Mouse (Mus musculus): ENCODE data around the gene Actl11. TPM values are rescaled to one million over a fixed set of nuclear protein-coding genes. Genes with fewer than 3 reads are reported as not detected.

The Actl11 gene
- polyA plus RNA-seq, 1 experiment, result not detected

DNA sequence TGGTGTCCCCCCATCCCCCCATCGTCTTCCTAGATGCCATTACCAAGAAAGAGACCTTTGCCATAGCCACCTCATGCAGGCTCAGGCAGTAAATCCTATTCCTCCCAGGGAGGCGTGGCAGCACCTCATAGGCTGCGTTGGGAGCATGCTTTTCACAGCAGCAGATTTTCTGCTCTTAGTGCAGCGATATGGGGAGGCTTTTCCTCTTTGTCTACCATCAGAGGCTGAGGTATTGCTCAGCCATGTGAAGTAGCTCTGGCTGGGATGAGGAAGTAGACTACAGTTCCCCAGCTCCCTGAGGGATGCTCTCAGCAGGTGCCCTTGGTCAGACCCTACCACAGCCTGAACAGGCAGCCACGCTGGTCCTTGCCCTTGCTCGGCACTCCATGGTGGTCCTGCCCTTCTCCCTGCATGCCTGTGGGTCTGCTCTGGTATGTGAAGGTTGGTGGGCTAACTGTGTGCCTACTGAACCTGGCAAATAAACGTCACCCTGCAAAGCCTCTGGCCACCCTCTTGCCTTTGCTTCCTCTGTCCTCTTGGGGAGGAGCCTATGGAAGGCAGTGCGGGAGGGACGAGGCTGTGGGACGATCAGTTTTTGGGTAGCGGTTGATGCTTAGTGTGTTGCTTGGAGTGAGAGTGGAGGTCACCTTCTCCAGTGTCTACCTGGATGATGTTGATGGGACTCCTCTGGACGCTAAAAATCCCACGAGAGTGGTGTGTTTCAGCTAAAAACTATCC lies 21.1 kb downstream of the Actl11 start:
- H3K27me3 ChIP-seq (ENCODE audit: control insufficient read depth, insufficient read depth, insufficient read length), result no peaks in the 10 kb centered on the region
- no peaks in the 10 kb centered on the region for H3K36me3 ChIP-seq (ENCODE audit: control insufficient read depth, insufficient read depth)
- H3K79me3 ChIP-seq (ENCODE audit: low read depth), result peaks cover 22% of the 10 kb centered on the region
- no peak overlapping the region for H3K4me3 ChIP-seq (ENCODE audit: insufficient read depth, poor library complexity, severe bottlenecking)
- H3ac ChIP-seq (ENCODE audit: control insufficient read depth, insufficient read length, low read depth), result no peak overlapping the region
- TF ChIP-seq MYOG (IDR thresholded peaks at IDR 0.05; ENCODE audit: control insufficient read depth, extremely low read depth, insufficient read length) (no peak), CTCF (IDR thresholded peaks at IDR 0.05; ENCODE audit: control insufficient read depth, insufficient read depth, insufficient read length) (no peak), MYOD1 (IDR thresholded peaks at IDR 0.05; ENCODE audit: control insufficient read depth, insufficient read length, low read depth) (no peak), CEBPB (IDR thresholded peaks at IDR 0.05; ENCODE audit: low read depth) (no peak), FOSL1 (IDR thresholded peaks at IDR 0.05; ENCODE audit: insufficient read depth, low read length, poor library complexity, severe bottlenecking) (no peak), USF1 (IDR thresholded peaks at IDR 0.05; ENCODE audit: low read depth) (no peak), MAX (IDR thresholded peaks at IDR 0.05) (no peak)
- peaks cover 36% of the 10 kb centered on the region for H3K79me2 ChIP-seq (ENCODE audit: control insufficient read depth, insufficient read depth)

DNA sequence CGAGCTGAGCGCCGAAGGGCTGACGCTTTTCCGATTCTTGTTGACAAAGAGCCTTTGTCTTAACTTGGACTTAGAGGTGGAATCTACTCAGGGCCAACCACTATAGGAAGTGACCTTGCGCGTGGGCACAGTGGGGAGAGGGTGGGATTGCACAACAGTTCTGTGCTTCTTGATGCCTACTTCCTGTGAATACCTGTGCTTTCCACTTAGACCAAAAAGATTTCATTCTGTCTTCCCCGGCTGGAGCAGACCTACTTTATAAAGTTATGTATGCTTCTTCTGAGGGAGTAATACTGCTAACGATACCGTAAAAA lies 21.6 kb downstream of the Actl11 start, which contains the start of gene Traip:
Gene Traip (plus strand): TSS at position 215 of the 314 bp plus-strand sequence.
- Histone ChIP-seq H3K79me2 (ENCODE audit: control insufficient read depth, insufficient read depth) (peaks cover 41% of the 10 kb centered on the region), H3K79me3 (ENCODE audit: low read depth) (peaks cover 26% of the 10 kb centered on the region), H3K27me3 (ENCODE audit: control insufficient read depth, insufficient read depth, insufficient read length) (no peaks in the 10 kb centered on the region), H3K4me3 (ENCODE audit: insufficient read depth, poor library complexity, severe bottlenecking) (peak within 1 kb of the TSS; percentile 78), H3ac (ENCODE audit: control insufficient read depth, insufficient read length, low read depth) (peak within 1 kb of the TSS; percentile 80), H3K36me3 (ENCODE audit: control insufficient read depth, insufficient read depth) (no peaks in the 10 kb centered on the region)
- no peak for TF ChIP-seq CTCF (IDR thresholded peaks at IDR 0.05; ENCODE audit: control insufficient read depth, insufficient read depth, insufficient read length)

DNA sequence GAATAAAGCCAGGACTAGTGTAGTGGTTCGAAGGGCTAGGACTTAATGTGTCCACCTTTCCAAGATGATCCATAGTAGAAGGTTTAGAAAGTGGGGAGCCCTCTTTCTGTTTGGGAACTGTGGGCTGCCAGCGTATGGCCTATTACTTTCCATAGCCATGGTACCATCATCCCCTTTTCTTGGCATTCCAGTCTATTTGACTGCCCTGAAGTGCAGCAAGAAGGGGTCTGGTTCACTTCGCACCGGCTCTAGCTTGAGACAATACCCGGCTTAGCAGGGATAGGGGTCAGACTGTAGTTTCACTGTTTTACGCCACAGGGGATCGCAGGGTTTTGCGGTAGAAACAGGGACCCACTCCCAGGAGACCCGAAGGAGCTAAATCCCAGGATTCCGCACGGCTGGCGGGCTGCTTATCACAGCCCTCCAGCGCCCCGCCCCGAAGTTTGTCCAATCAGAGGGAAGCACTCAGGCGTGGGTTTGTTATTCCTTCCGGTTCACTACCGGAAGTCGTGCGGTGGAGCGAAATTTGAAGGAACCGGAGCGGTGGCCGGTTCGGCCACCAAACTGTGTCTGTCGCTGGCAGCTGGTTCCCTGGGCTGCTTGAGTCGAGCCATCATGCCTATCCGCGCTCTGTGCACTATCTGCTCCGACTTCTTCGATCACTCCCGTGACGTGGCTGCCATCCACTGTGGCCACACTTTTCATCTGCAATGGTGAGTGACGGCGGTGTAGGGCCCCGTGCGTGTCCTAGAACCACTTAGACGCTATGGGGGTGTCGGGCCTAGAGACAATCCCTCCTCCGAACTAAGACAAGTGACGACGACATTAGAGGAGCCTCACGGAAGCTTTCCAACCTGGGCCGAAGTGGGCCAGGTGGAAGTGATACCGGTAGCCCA lies 22.4 kb downstream of the Actl11 start:
- peak overlapping the region; percentile 78 for H3K4me3 ChIP-seq (ENCODE audit: insufficient read depth, poor library complexity, severe bottlenecking)
- peaks cover 49% of the 10 kb centered on the region for H3K79me2 ChIP-seq (ENCODE audit: control insufficient read depth, insufficient read depth)
- H3ac ChIP-seq (ENCODE audit: control insufficient read depth, insufficient read length, low read depth), result peak overlapping the region; percentile 80
- peaks cover 29% of the 10 kb centered on the region for H3K79me3 ChIP-seq (ENCODE audit: low read depth)
- no peak for TF ChIP-seq FOSL1 (IDR thresholded peaks at IDR 0.05; ENCODE audit: insufficient read depth, low read length, poor library complexity, severe bottlenecking)
- TF ChIP-seq MAX (IDR thresholded peaks at IDR 0.05), result peak; percentile 82
- no peak for TF ChIP-seq USF1 (IDR thresholded peaks at IDR 0.05; ENCODE audit: low read depth)
- no peaks in the 10 kb centered on the region for H3K36me3 ChIP-seq (ENCODE audit: control insufficient read depth, insufficient read depth)
- H3K27me3 ChIP-seq (ENCODE audit: control insufficient read depth, insufficient read depth, insufficient read length), result no peaks in the 10 kb centered on the region

DNA sequence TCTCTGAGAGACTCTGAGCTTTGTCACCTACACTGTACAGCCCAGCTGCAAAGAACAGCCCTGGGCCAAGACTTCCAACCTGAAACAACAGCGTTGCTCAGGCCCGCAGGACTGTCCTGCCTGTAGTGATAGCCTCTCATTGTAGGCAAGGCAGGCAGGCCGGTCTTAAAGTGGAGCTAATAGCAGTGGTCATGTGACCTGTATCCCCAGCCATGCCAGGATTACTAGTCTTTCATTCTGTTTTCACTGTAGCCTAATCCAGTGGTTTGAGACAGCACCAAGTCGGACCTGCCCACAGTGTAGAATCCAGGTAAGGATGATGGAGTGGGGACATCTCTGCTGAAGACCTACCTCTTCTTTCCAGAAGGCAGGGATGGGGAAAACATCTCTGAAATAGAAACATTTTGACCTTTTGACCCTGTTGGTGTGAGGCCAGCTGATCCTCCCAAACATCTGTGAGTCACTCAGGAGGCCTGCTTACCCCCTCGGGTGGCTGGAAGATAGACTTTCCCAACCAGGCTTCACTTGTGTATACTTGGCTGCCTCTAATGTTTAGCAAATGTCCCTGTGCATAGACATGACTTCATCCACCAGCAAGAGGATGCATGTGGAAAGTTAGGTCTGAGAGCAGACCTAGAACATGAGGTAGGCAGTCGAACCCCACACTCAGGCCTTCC lies 27.5 kb downstream of the Actl11 start:
- H3K79me3 ChIP-seq (ENCODE audit: low read depth), result peaks cover 29% of the 10 kb centered on the region
- H3K79me2 ChIP-seq (ENCODE audit: control insufficient read depth, insufficient read depth), result peaks cover 51% of the 10 kb centered on the region
- H3ac ChIP-seq (ENCODE audit: control insufficient read depth, insufficient read length, low read depth), result no peak overlapping the region
- no peak overlapping the region for H3K4me3 ChIP-seq (ENCODE audit: insufficient read depth, poor library complexity, severe bottlenecking)
- H3K36me3 ChIP-seq (ENCODE audit: control insufficient read depth, insufficient read depth), result peaks cover 17% of the 10 kb centered on the region
- TF ChIP-seq CEBPB (IDR thresholded peaks at IDR 0.05; ENCODE audit: low read depth), result no peak
- TF ChIP-seq FOSL1 (IDR thresholded peaks at IDR 0.05; ENCODE audit: insufficient read depth, low read length, poor library complexity, severe bottlenecking), result no peak
- TF ChIP-seq MYOD1 (IDR thresholded peaks at IDR 0.05; ENCODE audit: control insufficient read depth, insufficient read length, low read depth), result no peak
- TF ChIP-seq USF1 (IDR thresholded peaks at IDR 0.05; ENCODE audit: low read depth), result peak; percentile 59
- TF ChIP-seq MAX (IDR thresholded peaks at IDR 0.05), result no peak
- no peak for TF ChIP-seq MYOG (IDR thresholded peaks at IDR 0.05; ENCODE audit: control insufficient read depth, extremely low read depth, insufficient read length)
- TF ChIP-seq CTCF (IDR thresholded peaks at IDR 0.05; ENCODE audit: control insufficient read depth, insufficient read depth, insufficient read length), result no peak
- H3K27me3 ChIP-seq (ENCODE audit: control insufficient read depth, insufficient read depth, insufficient read length), result no peaks in the 10 kb centered on the region

DNA sequence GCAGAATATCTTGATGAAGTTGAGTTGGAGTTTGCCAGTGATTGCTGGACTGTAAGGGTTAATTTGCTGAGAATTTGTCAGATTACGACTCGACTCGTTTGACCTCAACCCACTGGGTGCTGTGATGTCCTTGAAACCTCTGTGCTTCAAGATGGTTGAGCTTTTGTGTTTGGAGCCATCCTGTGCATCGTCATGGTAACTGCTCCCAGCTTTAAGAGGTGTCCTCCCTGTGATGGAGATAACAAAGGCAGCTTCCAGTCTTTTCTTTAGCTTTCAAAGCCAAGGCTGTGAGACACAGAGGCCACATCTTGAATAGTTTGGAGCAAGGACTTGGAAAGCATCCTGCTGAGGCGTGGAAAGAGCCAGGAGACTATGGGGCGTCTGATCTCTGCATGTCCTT lies 28.9 kb downstream of the Actl11 start:
- Histone ChIP-seq H3ac (ENCODE audit: control insufficient read depth, insufficient read length, low read depth) (no peak overlapping the region), H3K27me3 (ENCODE audit: control insufficient read depth, insufficient read depth, insufficient read length) (no peaks in the 10 kb centered on the region), H3K4me3 (ENCODE audit: insufficient read depth, poor library complexity, severe bottlenecking) (no peak overlapping the region), H3K79me3 (ENCODE audit: low read depth) (peaks cover 21% of the 10 kb centered on the region), H3K79me2 (ENCODE audit: control insufficient read depth, insufficient read depth) (peaks cover 38% of the 10 kb centered on the region), H3K36me3 (ENCODE audit: control insufficient read depth, insufficient read depth) (peaks cover 23% of the 10 kb centered on the region)
- TF ChIP-seq FOSL1 (IDR thresholded peaks at IDR 0.05; ENCODE audit: insufficient read depth, low read length, poor library complexity, severe bottlenecking), result no peak
- TF ChIP-seq MAX (IDR thresholded peaks at IDR 0.05), result no peak
- TF ChIP-seq CEBPB (IDR thresholded peaks at IDR 0.05; ENCODE audit: low read depth), result no peak
- no peak for TF ChIP-seq USF1 (IDR thresholded peaks at IDR 0.05; ENCODE audit: low read depth)
- TF ChIP-seq MYOG (IDR thresholded peaks at IDR 0.05; ENCODE audit: control insufficient read depth, extremely low read depth, insufficient read length), result no peak
- TF ChIP-seq MYOD1 (IDR thresholded peaks at IDR 0.05; ENCODE audit: control insufficient read depth, insufficient read length, low read depth), result no peak
- no peak for TF ChIP-seq CTCF (IDR thresholded peaks at IDR 0.05; ENCODE audit: control insufficient read depth, insufficient read depth, insufficient read length)
